Mouse (Mus musculus): ENCODE measurements around the gene Olfr49. TPM values are rescaled to one million over a fixed set of nuclear protein-coding genes. Genes with fewer than 3 reads are reported as not detected.

Olfr49 gene
- total RNA-seq (2021), result not detected

- intact Hi-C loops (cut with DNase I), result no loop called here
- no peak for DNase-seq (ENCODE audit: extremely low spot score in 1 of 2, low spot score in 2 of 2)
These were observed at the start of gene Olfr49 for GRCm38 (mm10) chr14:54284839-54285238. Gene Olfr49, minus strand, starts transcription at chr14:54284939.

DNA sequence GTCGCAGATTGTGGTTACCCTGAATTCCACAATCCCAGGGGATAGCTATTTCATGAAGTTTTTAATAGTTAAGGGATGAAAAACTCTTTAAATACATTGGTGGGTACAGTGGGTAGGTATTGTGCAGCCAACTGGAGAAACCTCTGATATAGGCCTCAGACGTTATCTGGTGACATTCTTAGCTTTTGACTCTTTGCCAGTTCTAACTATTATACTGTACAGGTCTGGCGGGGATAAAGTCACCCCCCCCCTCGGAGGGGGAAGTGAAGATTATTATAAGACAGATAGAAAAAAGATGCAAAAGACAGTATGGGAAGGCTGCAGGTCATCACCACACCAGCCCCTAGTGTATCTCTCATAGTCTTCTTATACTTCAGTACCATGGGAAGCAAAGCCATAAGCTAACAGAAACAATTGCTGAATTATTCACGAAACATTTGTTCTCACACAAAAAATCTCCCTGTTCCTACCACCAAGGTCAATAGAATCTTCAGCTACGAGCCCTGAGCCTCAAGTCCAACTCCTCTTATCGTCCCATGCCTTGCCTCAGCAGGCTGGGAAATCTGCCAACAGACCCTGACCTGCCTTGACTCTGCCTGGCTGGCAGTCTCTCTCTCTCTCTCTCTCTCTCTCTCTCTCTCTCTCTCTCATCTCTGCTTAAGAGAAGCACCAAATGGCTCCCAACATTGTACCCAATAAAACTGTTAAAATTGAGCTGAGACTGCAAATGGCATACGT is 48.9 kb upstream of the Olfr49 start:
- DNase-seq (ENCODE audit: extremely low spot score in 1 of 2, low spot score in 2 of 2), result no peak
- intact Hi-C loops (cut with DNase I), result no loop called here

GRCm38 (mm10) chr14:54332176-54333074 is 47.7 kb upstream of the Olfr49 start:
- intact Hi-C loops (cut with DNase I), result no loop called here

DNA sequence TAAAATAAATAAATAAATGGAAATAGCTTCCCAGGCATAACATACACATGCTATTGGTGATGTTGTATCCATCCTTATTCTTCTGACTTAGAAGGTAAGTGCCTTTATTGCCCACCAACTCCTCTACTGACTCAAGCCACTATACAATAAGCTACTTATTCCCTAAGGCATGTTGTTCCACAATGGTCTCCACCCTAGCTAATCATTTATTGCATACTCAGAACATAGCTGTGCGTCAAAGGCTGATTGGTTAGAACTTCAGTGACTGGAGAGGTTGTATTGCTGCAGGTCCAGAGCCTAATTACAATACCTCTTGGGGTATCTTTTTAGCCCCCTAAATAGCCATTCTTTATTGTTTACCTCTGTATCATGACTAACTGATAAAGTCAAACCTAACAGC is 46.4 kb upstream of the Olfr49 start:
- intact Hi-C loops (cut with DNase I), result no loop called here
- DNase-seq (ENCODE audit: extremely low spot score in 1 of 2, low spot score in 2 of 2), result no peak

More at GRCm38 (mm10) chr14:54332176-54333074, 47.7 kb upstream of the Olfr49 start:
- no peak for DNase-seq (ENCODE audit: extremely low spot score in 1 of 2, low spot score in 2 of 2)

GRCm38 (mm10) chr14:54329201-54329600 is 44.5 kb upstream of the Olfr49 start:
- intact Hi-C loops (cut with DNase I), result no loop called here
- no peak for DNase-seq (ENCODE audit: extremely low spot score in 1 of 2, low spot score in 2 of 2)

DNA sequence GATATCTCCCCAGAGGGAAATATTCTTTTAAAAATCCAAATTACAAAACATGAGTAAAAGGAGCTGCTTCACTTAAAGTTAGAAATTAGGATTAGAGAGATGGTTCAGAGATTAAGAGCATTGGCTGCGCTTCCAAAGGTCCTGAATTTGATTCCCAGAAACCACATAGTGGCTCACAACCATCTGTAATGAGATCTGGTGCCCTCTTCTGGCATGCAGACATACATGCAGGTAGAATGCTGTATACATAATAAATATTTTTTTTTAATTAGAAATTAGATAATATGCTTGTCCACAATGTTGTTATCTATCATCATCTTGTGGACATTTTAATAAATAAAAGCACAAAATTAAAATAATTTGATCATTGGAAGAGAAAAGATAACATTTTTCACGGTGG is 43.8 kb upstream of the Olfr49 start:
- intact Hi-C loops (cut with DNase I), result no loop called here
- no peak for DNase-seq (ENCODE audit: extremely low spot score in 1 of 2, low spot score in 2 of 2)

GRCm38 (mm10) chr14:54324486-54324885 is 39.7 kb upstream of the Olfr49 start:
- intact Hi-C loops (cut with DNase I), result no loop called here
- DNase-seq (ENCODE audit: extremely low spot score in 1 of 2, low spot score in 2 of 2), result no peak

DNA sequence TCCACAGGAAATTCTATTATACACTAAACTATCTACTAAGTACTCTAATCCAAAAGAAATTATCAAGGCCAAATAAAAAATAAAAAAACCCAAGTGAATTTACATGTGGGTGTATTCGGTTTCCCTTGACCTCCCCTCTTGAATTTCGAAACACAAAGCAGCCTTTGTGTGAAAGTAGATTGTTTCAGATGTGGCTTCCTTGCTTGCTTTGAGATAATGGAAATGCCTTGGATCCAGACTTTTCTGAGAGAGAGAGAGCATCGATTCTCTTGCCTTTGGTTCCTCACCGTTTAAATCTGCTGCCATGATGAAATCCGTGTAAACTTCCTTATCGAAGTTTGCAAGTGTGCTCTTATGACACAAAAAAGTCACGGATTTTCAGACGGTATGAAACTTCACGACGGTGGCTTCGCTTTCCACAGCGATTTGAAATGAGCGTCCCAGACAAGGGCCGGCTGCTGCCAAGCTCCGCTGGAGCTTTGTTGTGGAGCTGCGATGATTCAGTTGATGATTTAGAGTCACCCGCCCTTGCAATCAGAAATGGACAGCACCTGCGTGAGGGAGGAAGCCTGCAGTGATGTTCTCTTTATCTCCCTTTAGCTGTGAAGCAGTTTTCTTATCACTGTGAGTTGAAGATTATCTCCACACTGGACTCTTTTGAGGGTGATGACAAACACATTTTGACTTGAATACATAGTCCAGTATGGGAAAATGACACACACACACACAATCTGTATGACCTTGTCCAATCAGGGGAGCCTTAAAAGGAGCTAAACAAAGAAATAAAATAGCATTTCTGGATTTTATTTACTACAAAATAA is 37.0 kb upstream of the Olfr49 start:
- intact Hi-C loops (cut with DNase I), result no loop called here
- DNase-seq (ENCODE audit: extremely low spot score in 1 of 2, low spot score in 2 of 2), result no peak

- intact Hi-C loops (cut with DNase I), result no loop called here
- peak in 1 of 2 experiments; percentile 49 for DNase-seq (ENCODE audit: extremely low spot score in 1 of 2, low spot score in 2 of 2)
These were observed 27.0 kb upstream of the Olfr49 start for GRCm38 (mm10) chr14:54311763-54312162.

DNA sequence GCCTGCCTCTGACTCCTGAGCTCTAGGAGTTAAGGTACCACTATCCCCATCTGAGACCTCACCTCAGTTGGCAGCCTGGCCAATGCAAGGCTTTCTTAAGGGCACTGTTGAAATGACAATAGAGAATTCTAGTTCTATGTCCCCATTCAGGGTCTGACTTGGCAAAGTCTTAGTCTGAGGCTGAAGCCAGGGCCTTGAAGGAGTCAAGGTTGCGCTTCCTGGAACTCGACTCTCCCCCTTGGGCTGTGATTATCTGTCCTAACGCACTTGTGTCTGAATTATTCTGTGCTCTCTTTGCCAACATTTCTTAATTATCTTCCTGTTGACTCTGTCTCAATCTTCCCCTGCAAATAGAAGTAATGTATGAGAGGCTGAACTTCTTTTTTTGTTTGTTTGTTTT is 15.9 kb upstream of the Olfr49 start:
- intact Hi-C loops (cut with DNase I), result no loop called here
- DNase-seq (ENCODE audit: extremely low spot score in 1 of 2, low spot score in 2 of 2), result no peak

GRCm38 (mm10) chr14:54300136-54300535 is 15.4 kb upstream of the Olfr49 start:
- no peak for DNase-seq (ENCODE audit: extremely low spot score in 1 of 2, low spot score in 2 of 2)
- intact Hi-C loops (cut with DNase I), result no loop called here

DNA sequence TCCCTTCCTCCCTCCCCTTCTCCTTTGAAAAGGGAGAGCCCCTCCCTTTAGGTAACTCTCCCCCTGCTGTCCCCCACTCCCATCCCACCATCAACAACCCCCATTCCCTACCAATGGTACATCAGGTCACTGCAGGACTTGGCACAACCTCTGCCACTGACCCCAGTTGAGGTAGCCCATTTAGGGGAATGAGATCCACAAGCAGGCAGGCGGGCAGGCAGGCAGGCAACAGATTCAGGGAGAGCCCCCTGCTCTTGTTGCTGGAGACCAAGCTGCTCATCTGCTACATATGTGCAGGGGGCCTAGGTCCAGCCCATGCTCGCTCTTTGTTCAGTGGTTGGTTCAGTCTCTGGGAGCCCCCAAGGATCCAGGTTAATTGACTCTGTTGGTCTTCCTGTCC is 8.3 kb downstream of the Olfr49 start:
- DNase-seq (ENCODE audit: extremely low spot score in 1 of 2, low spot score in 2 of 2), result no peak
- intact Hi-C loops (cut with DNase I), result no loop called here

DNA sequence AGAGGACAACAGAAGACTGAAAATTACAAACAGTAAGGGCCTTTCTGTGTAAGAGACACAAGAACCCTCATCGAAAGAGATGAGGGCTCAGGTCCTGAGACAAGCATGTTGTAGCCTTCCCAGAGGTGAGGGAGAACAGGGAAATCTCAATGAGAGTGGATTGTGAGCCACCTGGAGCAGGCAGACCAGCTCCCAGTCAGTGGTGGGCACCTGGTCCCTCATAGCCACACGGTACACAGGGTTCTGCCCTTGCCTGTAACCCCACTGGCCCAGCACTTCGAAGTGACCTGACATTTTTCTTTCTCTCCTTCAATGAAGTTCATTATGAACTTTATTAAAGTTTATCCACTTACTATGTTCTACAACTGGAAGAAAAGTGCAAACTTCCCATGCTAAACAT is 12.0 kb downstream of the Olfr49 start:
- intact Hi-C loops (cut with DNase I), result no loop called here
- DNase-seq (ENCODE audit: extremely low spot score in 1 of 2, low spot score in 2 of 2), result no peak

DNA sequence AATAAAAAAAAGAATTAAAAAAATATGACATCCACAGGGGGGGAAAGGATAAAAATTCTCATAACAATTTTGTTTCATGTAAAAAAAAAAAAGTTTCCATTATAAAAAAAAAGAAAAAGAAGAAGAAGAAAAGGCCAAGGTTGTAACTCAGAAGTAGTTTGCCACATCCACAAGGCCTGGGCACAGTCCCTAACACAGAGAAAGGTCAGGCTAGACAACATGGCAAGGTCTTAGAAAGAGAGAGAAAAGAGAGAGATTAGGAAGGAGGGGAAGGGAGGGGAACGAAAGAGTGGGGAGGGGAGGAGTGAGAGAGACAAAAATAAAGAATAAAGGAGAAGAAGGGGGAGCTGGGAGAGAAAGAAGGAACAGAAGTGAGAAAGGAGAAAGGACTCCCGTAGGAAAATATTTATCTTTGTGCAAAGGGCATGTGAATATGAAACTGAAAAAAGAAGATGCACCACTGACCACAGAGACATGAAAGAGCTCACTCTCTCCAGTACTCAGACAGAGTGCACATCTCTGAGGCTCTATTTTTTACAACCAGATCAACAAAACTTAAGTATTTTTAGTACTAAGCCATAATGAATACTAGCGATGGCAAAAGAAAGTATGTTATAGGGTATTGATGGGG is 12.6 kb downstream of the Olfr49 start:
- intact Hi-C loops (cut with DNase I), result no loop called here
- no peak for DNase-seq (ENCODE audit: extremely low spot score in 1 of 2, low spot score in 2 of 2)

GRCm38 (mm10) chr14:54270413-54270812 is 14.3 kb downstream of the Olfr49 start:
- intact Hi-C loops (cut with DNase I), result no loop called here
- DNase-seq (ENCODE audit: extremely low spot score in 1 of 2, low spot score in 2 of 2), result no peak

DNA sequence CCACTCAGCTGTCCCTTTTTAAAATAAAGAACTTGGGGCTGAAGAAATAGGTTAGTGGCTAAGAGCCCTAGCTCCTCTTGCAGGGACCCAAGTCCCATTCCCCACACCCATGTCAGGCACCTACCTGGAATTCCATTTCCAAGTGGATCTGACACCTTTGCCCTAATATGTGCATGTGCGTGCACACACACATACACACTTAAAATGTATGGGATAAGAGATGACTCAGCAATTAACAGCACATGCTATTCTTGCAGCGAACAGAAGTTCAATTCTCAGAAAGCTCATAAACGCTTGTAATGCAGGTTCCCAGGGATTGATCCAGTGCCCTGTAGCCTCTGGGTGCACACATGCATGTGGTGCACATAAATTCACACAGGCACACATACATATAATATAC is 15.2 kb downstream of the Olfr49 start:
- DNase-seq (ENCODE audit: extremely low spot score in 1 of 2, low spot score in 2 of 2), result no peak
- intact Hi-C loops (cut with DNase I), result no loop called here

DNA sequence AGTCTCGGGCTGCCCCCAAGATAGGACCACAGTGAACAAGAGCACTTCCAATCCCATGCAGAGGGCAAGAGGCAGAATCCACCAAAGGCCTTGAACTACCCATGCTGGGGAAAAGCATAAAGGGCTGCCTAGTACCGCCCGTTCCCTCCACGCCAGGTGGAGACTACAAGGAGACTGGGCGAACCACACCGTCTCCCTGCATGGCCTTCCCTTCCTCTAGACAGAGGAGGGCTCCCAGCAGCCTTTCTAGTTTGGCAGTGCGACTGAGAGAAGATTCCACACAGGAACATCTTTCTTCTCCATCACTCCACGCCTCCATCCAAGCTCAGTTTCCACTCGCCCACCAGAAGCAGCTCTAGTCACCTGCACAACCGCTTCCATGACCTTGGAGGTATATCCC is 16.8 kb downstream of the Olfr49 start:
- intact Hi-C loops (cut with DNase I), result no loop called here
- no peak for DNase-seq (ENCODE audit: extremely low spot score in 1 of 2, low spot score in 2 of 2)

DNA sequence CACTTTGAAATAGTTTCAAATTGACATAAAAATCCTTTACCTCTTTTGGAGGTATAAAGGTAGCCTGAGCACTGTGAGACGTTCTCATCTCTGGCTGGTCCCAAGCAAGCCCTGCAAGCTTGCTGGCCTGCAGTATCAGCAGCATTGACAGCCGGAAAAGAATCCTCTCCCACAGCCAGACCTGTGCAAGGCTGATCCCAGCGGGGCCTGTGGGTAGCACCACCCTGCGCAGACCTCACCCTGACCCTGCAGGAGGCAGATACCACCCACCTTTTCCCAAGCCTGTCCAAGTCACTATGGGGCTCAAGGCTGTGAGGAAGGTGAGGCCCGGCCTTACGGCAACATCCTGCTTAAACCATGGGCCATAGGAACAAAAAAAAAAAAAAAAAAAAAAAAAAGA is 18.8 kb downstream of the Olfr49 start:
- intact Hi-C loops (cut with DNase I), result no loop called here
- no peak for DNase-seq (ENCODE audit: extremely low spot score in 1 of 2, low spot score in 2 of 2)

DNA sequence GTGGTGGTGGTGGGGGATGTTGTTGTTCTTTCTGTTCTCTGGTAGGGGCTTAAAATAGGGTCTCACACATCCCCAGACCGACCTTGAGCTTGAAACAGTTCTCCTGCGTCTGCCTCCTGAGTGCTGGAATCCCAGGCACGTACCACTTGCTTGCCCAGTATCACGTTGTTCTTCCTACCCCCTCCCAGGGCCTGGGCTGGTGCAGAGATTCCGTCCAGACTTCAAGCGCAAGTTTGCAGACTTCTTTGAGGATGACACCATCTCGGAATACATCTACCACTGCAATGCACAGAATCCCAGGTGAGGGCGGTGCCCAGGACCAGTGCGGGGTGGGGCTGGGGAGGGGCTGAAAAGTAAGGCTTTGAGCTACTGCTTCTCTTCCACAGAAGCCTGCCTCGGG is 19.6 kb downstream of the Olfr49 start:
- DNase-seq (ENCODE audit: extremely low spot score in 1 of 2, low spot score in 2 of 2), result no peak
- intact Hi-C loops (cut with DNase I), result no loop called here

Measured in left cerebral cortex, postnatal 10 days (tissue).